Mouse (Mus musculus) embryonic facial prominence, embryonic 14.5 days (tissue): ENCODE results near the gene Vmn1r12. TPM values are rescaled to one million over a fixed set of nuclear protein-coding genes. Genes with fewer than 3 reads are reported as not detected.
"Not testable (repeated sequence)": the region's sequence is repeated elsewhere in the genome, so short reads cannot be mapped to it uniquely, and the experiment has no call there.

Source experiments
- ATAC-seq: fragments of 200-750 bp; cut with Nextera tagmentation; 2 replicates; pipeline ENCODE4 v1.8.0; 2017; ENCODE audit warnings: low read depth, moderate number of reproducible peaks, moderate TSS enrichment
- DNase-seq: peaks from one replicate; pipeline ENCODE4 v3.0.0-alpha.2; 2015; ENCODE audit warnings: low spot score
- H3K27ac ChIP-seq: fragments of 300-500 bp; sonication (generic); replicated peaks from 2 replicates; pipeline ENCODE4 v1.5.1; 2014; ENCODE audit warnings: low read depth, mild to moderate bottlenecking, low read length, moderate library complexity
- H3K27me3 ChIP-seq: fragments of 300-500 bp; sonication (generic); replicated peaks from 2 replicates; pipeline ENCODE4 v1.6.1; 2014; ENCODE audit warnings: low read length; ENCODE audit not compliant: control insufficient read depth, insufficient read depth
- H3K36me3 ChIP-seq: fragments of 300-500 bp; sonication (generic); 2 replicates; pipeline ENCODE4 v1.6.1; 2014; ENCODE audit warnings: low read length, mixed read lengths; ENCODE audit not compliant: control insufficient read depth, insufficient read depth
- H3K4me1 ChIP-seq: fragments of 300-500 bp; sonication (generic); 2 replicates; pipeline ENCODE4 v1.6.1; 2014; ENCODE audit warnings: antibody characterized with exemption, low read length; ENCODE audit not compliant: control insufficient read depth, insufficient read depth
- H3K4me2 ChIP-seq: fragments of 300-500 bp; sonication (generic); 2 replicates; pipeline ENCODE4 v1.6.1; 2014; ENCODE audit warnings: low read depth, mild to moderate bottlenecking, low read length, moderate library complexity, mixed read lengths
- H3K4me3 ChIP-seq: fragments of 300-500 bp; sonication (generic); 2 replicates; pipeline ENCODE4 v1.5.1; 2014; ENCODE audit warnings: low read depth, mild to moderate bottlenecking, low read length
- H3K9ac ChIP-seq: fragments of 300-500 bp; sonication (generic); 2 replicates; pipeline ENCODE4 v1.6.1; 2014; ENCODE audit warnings: low read depth, mild to moderate bottlenecking, low read length, moderate library complexity, mixed read lengths
- H3K9me3 ChIP-seq: fragments of 300-500 bp; sonication (generic); 2 replicates; pipeline ENCODE4 v1.6.1; 2016; ENCODE audit warnings: low read length; ENCODE audit not compliant: control insufficient read depth
- WGBS: fragments of 180-500 bp; shearing (Covaris S2); extraction: QIAGEN DNeasy Blood & Tissue Kit; methylation state at CpG from one replicate; pipeline ENCODE4 v1.1.7; 2014; 5-methylcytosine and 5-hydroxymethylcytosine counted together
- polyA plus RNA-seq: library from polyadenylated mRNA; unstranded; fragments of >200 nt; fragmentation: Nextera tagmentation; extraction: Ambion mirVana; gene quantifications from 2 replicates; pipeline ENCODE4 v1.2.1, GENCODE M21; 2014

Gene Vmn1r12
- not detected in 2 replicates for polyA plus RNA-seq

GRCm38 (mm10) chr6:57156619-57157018 lies at the start of gene Vmn1r12:
Vmn1r12 (plus strand) TSS chr6:57156919.
- WGBS: 79% methylated on average over 2 of the region's 2 CpGs
- no peaks in the 10 kb centered on the region for H3K4me1 ChIP-seq
- no peaks in the 10 kb centered on the region for H3K9me3 ChIP-seq
- no peak within 1 kb of the TSS for H3K4me3 ChIP-seq
- no peaks in the 10 kb centered on the region for H3K36me3 ChIP-seq
- no peak within 1 kb of the TSS for H3K9ac ChIP-seq
- DNase-seq (no peak), ATAC-seq (no peak)
- no peak within 1 kb of the TSS for H3K27ac ChIP-seq
- no peaks in the 10 kb centered on the region for H3K27me3 ChIP-seq
- H3K4me2 ChIP-seq: no peak within 1 kb of the TSS

- Histone ChIP-seq H3K4me1 (no peaks in the 10 kb centered on the region), H3K9me3 (no peaks in the 10 kb centered on the region), H3K9ac (no peak within 1 kb of the TSS), H3K4me3 (no peak within 1 kb of the TSS), H3K36me3 (no peaks in the 10 kb centered on the region), H3K27me3 (no peaks in the 10 kb centered on the region), H3K4me2 (no peak within 1 kb of the TSS), H3K27ac (no peak within 1 kb of the TSS)
- ATAC-seq (no peak), DNase-seq (no peak)
- WGBS: 72% methylated on average over 3 of the region's 3 CpGs
These were observed 47.6 kb upstream of the Vmn1r12 start, which contains the start of gene Vmn1r10 for GRCm38 (mm10) chr6:57109154-57109553. Vmn1r10 (plus strand) TSS chr6:57109454.

DNA sequence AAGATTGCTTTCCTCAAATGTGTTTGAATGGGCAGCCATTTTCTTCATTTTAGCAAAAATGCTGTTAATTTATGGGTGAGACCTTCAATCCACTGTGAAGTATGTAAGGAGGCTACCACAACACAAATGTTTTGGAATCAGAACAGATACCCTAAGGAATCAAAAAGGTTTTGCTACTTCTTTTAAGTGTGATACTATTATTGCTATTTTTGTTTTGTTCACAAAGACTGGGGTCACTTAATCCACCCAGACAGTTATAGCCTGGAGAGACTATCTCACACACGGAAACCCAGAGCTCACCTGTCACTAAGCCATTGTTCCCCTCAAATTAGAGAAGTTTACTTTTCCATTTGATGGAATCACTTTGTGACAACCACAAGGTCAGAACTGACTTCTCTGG lies 23.6 kb upstream of the Vmn1r12 start, which contains the start of gene Vmn1r11:
Gene Vmn1r11, plus strand, starts transcription at position 301 of the 400 bp plus-strand sequence.
- no peaks in the 10 kb centered on the region for H3K9me3 ChIP-seq
- ATAC-seq (no peak), DNase-seq (no peak)
- no peak within 1 kb of the TSS for H3K4me3 ChIP-seq
- no peaks in the 10 kb centered on the region for H3K27me3 ChIP-seq
- H3K9ac ChIP-seq: no peak within 1 kb of the TSS
- no peak within 1 kb of the TSS for H3K27ac ChIP-seq
- no peaks in the 10 kb centered on the region for H3K4me1 ChIP-seq
- H3K4me2 ChIP-seq: no peak within 1 kb of the TSS
- WGBS: 45% methylated on average over 1 of the region's 1 CpGs
- no peaks in the 10 kb centered on the region for H3K36me3 ChIP-seq

DNA sequence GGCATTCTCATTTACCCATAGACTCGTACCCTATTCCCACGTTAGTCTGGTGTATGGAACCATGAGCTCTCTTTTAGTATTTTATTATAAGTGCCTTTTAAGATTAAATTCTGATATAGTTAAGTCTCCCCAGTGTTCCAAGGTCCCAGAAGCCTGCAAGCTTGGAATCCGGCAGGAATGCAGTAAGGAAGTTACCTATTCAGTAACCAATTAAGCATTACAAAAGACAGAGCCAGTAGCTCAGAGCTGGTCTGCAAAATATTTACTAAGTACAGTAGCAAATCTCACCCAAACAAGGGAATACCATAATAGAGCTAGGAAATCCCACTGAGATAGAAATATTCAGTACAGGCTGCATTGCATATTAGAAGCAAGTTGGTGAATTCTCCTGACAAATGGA lies 33.3 kb downstream of the Vmn1r12 start:
- WGBS: 58% methylated on average over 3 of the region's 3 CpGs
- not testable (repeated sequence) for H3K4me3 ChIP-seq, DNase-seq, H3K27ac ChIP-seq, H3K9me3 ChIP-seq, H3K9ac ChIP-seq, ATAC-seq, H3K27me3 ChIP-seq, H3K4me1 ChIP-seq, H3K36me3 ChIP-seq, H3K4me2 ChIP-seq

- not testable (repeated sequence) for H3K9me3 ChIP-seq, H3K36me3 ChIP-seq, ATAC-seq, H3K27me3 ChIP-seq, H3K4me2 ChIP-seq, H3K9ac ChIP-seq, H3K4me3 ChIP-seq, H3K4me1 ChIP-seq, H3K27ac ChIP-seq, DNase-seq
- 78% methylated on average over 1 of the region's 1 CpGs for WGBS
These were observed 46.3 kb downstream of the Vmn1r12 start, which contains the start of gene Vmn1r13 for GRCm38 (mm10) chr6:57202990-57203389. Vmn1r13 (plus strand) TSS chr6:57203290.

Other genes with a start within 250 kb of the Vmn1r12 start
- 63.1 and 65.5 TPM in 2 replicates for gene Nt5c3, start 233.0 kb upstream of the Vmn1r12 start, polyA plus RNA-seq
- gene Vmn1r4, start 232.9 kb upstream of the Vmn1r12 start, polyA plus RNA-seq: 0.38 and 0.46 TPM in 2 replicates
- gene Vmn1r5, start 186.6 kb upstream of the Vmn1r12 start, polyA plus RNA-seq: not detected in 2 replicates
- not detected in 2 replicates for gene Vmn1r6, start 159.7 kb upstream of the Vmn1r12 start, polyA plus RNA-seq
- gene Vmn1r7, start 131.6 kb upstream of the Vmn1r12 start, polyA plus RNA-seq: not detected in 2 replicates
- gene Vmn1r8, start 124.6 kb upstream of the Vmn1r12 start, polyA plus RNA-seq: not detected in 2 replicates
- not detected in 2 replicates for gene Vmn1r9, start 90.1 kb upstream of the Vmn1r12 start, polyA plus RNA-seq
- gene Vmn1r10, start 47.5 kb upstream of the Vmn1r12 start, polyA plus RNA-seq: not detected in 2 replicates
- not detected in 2 replicates for gene Vmn1r11, start 23.5 kb upstream of the Vmn1r12 start, polyA plus RNA-seq
- not detected in 2 replicates for gene Vmn1r13, start 46.4 kb downstream of the Vmn1r12 start, polyA plus RNA-seq
- not detected in 2 replicates for gene Vmn1r14, start 74.8 kb downstream of the Vmn1r12 start, polyA plus RNA-seq
- gene Vmn1r15, start 101.0 kb downstream of the Vmn1r12 start, polyA plus RNA-seq: not detected in 2 replicates
- gene Vmn1r16, start 172.6 kb downstream of the Vmn1r12 start, polyA plus RNA-seq: not detected in 2 replicates
- not detected in 2 replicates for gene Vmn1r17, start 206.8 kb downstream of the Vmn1r12 start, polyA plus RNA-seq
- not detected in 2 replicates for gene Vmn1r18, start 238.9 kb downstream of the Vmn1r12 start, polyA plus RNA-seq
- gene Vmn1r19, start 246.9 kb downstream of the Vmn1r12 start, polyA plus RNA-seq: not detected in 2 replicates